Mouse (Mus musculus) hematopoietic stem cell, adult 5-6 weeks (primary cell): ENCODE measurements around the gene Nrg4. TPM values are rescaled to one million over a fixed set of nuclear protein-coding genes. Genes with fewer than 3 reads are reported as not detected.

Experiments used
- ATAC-seq, 2 experiments: fragments of 125-278 bp in 1 of 2; replicated peaks in 1 of 2; 2 replicates each; pipeline ENCODE4 v1.8.0; 2016 to 2017; ENCODE audit warnings: inconsistent platforms in 2 of 2, mild to moderate bottlenecking in 2 of 2, moderate number of reproducible peaks in 2 of 2, low read depth in 1 of 2, moderate TSS enrichment in 1 of 2; ENCODE audit not compliant: low FRiP score in 2 of 2, poor library complexity in 2 of 2, severe bottlenecking in 2 of 2, insufficient read depth in 1 of 2, low TSS enrichment in 1 of 2
- total RNA-seq: library from RNA; stranded (forward); fragments of 172-1452, 232-1000 nt; gene quantifications from 2 replicates; pipeline ENCODE4 v1.2.3, GENCODE M21; 2017

The Nrg4 gene
- total RNA-seq: 5.2 and 6.4 TPM in 2 replicates

GRCm38 (mm10) chr9:55326515-55327233, at the start of gene Nrg4, which contains the start of gene Tmem266:
Nrg4 (minus strand) TSS chr9:55326844.
Tmem266 (plus strand) TSS chr9:55326913.
- peak; percentile 44 to 61 for ATAC-seq

- no peak for ATAC-seq
Measured at GRCm38 (mm10) chr9:55371908-55372307, 45.3 kb upstream of the Nrg4 start.

DNA sequence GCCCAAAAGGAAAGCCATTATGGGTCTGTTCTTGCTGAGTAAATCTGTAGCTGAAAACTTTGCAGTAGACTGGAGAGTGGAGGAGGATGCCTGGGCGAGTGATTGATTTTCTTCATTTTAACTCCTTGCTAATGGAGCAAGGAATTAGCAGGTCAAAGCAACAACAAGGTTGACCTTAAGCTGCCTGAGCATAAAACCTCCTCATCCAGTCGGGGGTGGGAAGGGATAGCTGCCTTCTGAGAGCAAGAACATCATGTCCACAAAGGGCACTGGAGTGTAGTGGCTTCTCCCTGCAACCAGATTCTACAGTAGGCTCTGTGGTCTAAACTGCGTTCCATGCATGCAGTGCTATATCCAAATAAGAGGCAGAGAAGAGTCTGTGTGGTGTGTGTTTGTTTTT, 41.4 kb upstream of the Nrg4 start:
- no peak for ATAC-seq

- no peak for ATAC-seq
Measured at GRCm38 (mm10) chr9:55363707-55364106, 37.1 kb upstream of the Nrg4 start.

DNA sequence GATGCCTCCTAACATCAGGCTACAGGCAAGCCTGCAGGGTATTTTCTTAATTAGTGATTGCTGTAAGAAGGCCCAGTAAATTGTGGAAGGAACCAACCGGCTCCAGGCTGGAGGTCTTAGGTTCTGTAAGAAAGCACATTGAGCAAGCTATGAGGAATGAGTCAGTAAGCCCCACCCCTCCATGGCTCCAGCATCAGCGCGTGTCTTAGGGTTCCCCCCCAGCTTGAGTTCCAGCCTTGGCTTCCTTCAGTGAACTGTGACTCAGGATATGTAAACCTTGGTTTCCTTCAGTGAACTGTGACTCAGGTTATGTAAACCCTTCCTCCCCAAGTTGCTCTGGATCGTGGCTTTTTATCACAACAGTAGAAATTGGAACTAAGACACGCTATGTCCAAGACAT, 35.3 kb upstream of the Nrg4 start:
- ATAC-seq: no peak

DNA sequence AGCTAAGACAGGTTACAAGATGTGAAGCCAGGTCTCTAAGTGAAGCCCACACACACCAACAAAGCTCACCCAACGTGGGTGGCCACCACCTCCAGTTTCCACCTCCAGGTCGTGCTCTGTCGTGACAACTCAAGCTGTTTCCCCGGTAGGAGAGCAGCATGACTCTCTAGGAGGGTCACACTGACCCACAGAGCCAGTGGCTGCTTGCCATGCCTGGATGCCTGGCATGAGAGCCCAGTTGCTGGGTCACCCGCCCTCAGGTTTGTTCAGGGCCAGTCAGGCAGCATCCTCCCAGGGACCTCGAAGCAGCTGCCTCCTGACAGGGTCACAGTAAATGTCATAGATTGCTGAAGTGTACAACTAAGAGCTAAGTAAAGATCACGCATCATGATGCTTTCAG, 34.2 kb upstream of the Nrg4 start:
- no peak for ATAC-seq

DNA sequence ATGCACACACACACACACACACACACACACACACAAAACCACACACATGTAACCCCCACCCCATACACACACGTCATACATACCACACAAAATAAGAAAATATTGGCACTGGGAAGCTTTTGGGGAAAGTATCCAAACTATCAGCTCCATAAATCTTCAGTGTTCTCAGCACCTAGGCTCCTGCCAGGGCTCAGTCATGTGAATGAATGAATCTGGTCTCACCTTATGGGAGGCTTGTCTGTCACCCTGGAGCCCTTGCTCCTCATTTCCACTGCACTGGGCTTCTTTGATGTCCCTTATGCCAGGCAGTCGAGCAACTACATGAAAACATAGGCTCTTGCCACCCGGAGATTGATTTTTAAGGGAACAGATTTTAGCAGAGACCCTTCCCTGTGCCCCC, 33.7 kb upstream of the Nrg4 start:
- ATAC-seq: no peak

- ATAC-seq: no peak
Measured at GRCm38 (mm10) chr9:55357164-55357563, 30.5 kb upstream of the Nrg4 start.

DNA sequence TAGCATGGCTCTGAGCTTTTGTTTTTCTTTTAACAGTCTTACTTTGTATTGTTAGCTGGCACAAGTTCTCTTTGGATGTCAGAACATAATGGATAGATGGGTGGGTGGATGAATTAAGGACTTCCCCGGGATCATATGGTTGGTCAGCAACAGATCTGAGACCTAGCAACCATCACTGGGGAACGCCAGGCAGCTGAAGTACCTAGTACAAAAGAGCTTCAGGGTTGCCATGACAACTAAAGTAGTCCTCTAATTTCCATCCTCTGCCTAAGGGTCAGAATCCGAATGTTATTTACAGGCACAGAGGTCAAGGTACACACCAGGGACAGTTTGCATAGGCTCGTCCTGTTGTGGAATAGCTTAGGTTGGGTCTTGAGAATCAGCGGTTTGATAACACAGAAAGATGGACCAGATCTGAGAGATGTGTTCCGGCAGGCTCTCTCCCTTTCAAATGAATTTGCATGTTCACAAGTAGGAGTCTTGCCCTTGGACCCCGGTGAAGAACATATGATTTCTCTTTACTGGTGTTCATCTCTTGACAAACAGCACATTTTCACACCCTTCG, 28.7 kb upstream of the Nrg4 start:
- no peak for ATAC-seq

DNA sequence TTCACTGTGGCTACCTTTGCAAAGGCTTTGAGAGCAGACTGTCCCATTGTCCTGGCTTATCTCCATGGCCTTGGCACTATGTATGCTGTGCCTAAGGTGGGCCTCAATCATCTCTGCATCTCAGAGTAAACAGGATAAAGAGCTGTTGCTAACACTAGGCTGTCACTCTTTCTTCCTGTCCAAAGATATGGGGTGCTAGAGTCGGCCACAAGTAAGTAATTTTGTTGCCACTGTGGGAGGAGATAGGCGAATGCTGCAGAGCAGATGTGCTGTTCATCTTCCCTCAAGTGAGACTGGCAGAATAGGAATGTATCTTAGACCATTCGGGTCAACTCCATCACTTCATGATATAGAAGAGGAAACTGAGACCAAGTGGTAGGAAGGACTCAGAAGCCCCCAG, 28.0 kb upstream of the Nrg4 start:
- no peak for ATAC-seq

- no peak for ATAC-seq
Measured at GRCm38 (mm10) chr9:55348664-55349063, 22.0 kb upstream of the Nrg4 start.

- ATAC-seq: no peak
Measured at GRCm38 (mm10) chr9:55345332-55345731, 18.7 kb upstream of the Nrg4 start.

GRCm38 (mm10) chr9:55344165-55344564, 17.5 kb upstream of the Nrg4 start:
- no peak for ATAC-seq

GRCm38 (mm10) chr9:55332949-55333348, 6.3 kb upstream of the Nrg4 start:
- no peak for ATAC-seq

- ATAC-seq: no peak
Measured at GRCm38 (mm10) chr9:55332476-55332875, 5.8 kb upstream of the Nrg4 start.

GRCm38 (mm10) chr9:55329401-55329800, 2.8 kb upstream of the Nrg4 start:
- ATAC-seq: no peak

- no peak for ATAC-seq
Measured at GRCm38 (mm10) chr9:55328151-55328918, 1.7 kb upstream of the Nrg4 start.

DNA sequence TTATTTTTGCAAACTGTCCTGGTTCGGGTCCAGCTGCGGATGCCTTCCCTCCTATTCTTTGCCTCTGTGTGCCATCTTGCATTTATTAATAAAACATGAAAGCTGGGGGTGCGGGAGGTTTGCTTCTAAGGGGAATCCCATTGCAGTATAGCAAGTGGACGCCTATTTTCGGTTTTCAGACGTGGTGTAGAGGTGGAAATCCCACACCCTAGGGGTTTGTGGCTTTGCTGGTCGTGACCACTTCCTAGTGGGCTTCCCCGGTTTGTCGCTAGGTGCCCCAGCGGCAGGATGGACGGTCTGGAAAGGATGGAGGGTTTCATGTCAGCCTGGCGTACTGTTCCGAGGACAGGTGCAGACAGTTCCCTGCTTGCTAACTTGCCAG, 581 bp upstream of the Nrg4 start:
- peak; percentile 37 to 63 for ATAC-seq
